Mouse (Mus musculus): Measurements from ENCODE around the gene Sycp2. TPM values are rescaled to one million over a fixed set of nuclear protein-coding genes. Genes with fewer than 3 reads are reported as not detected.

Gene Sycp2
- polyA plus RNA-seq, 1 experiment from 2014 or later = 0.10 TPM

GRCm38 (mm10) chr2:178319766-178320165, 87.7 kb downstream of the Sycp2 start:
- DNase-seq (ENCODE audit: low spot score) (no peak), ATAC-seq (no peak)
- H3K4me2 ChIP-seq (replicated peaks; ENCODE audit: low read depth, low read length) = no peak overlapping the region
- H3K9me3 ChIP-seq (ENCODE audit: low read length) = no peaks in the 10 kb centered on the region
- H3K9ac ChIP-seq (replicated peaks; ENCODE audit: low read depth) = no peak overlapping the region
- no peaks in the 10 kb centered on the region for H3K27me3 ChIP-seq (replicated peaks; ENCODE audit: insufficient read depth, low read length)
- no peak overlapping the region for H3K27ac ChIP-seq (ENCODE audit: low read length)
- no peaks in the 10 kb centered on the region for H3K36me3 ChIP-seq (ENCODE audit: insufficient read depth, low read length)
- no peak for TF ChIP-seq EP300 (IDR thresholded peaks at IDR 0.05)
- no peak for TF ChIP-seq CTCF (IDR thresholded peaks at IDR 0.05)
- no peaks in the 10 kb centered on the region for H3K4me1 ChIP-seq (ENCODE audit: insufficient read depth, low read depth, low read length)
- WGBS = 69% methylated on average over 7 of the region's 7 CpGs
- H3K4me3 ChIP-seq (ENCODE audit: low read depth, low read length) = no peak overlapping the region

DNA sequence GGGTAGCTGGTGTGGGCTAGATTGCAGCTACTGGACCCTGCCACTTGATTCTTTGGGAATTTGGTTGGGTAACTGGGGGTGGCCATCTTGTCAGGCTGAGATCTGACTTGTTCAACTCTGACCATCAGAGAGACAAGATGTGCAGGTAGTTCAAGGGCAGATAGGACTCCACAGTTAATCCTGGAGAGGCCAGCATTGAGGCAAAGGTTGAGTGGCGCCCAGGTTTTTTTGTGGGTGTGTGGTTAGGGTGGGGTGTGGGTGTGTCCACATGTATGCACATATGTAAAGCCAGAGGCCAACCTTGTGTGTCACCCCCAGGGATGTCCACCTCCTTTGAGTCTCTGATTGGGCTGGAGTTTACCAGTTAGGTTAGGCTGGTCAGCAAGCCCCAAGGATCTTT, 91.2 kb downstream of the Sycp2 start:
- H3K4me3 ChIP-seq (ENCODE audit: low read depth, low read length) = no peak overlapping the region
- H3K27me3 ChIP-seq (replicated peaks; ENCODE audit: insufficient read depth, low read length) = no peaks in the 10 kb centered on the region
- ATAC-seq = no peak
- H3K27ac ChIP-seq (ENCODE audit: low read length) = no peak overlapping the region
- WGBS = 63% methylated on average over 1 of the region's 1 CpGs
- H3K9me3 ChIP-seq (ENCODE audit: low read length) = no peaks in the 10 kb centered on the region
- no peak overlapping the region for H3K4me2 ChIP-seq (replicated peaks; ENCODE audit: low read depth, low read length)
- H3K4me1 ChIP-seq (ENCODE audit: insufficient read depth, low read depth, low read length) = no peaks in the 10 kb centered on the region
- no peak for DNase-seq (ENCODE audit: low spot score)
- H3K9ac ChIP-seq (replicated peaks; ENCODE audit: low read depth) = no peak overlapping the region
- H3K36me3 ChIP-seq (ENCODE audit: insufficient read depth, low read length) = no peaks in the 10 kb centered on the region
- no peak for TF ChIP-seq CTCF (IDR thresholded peaks at IDR 0.05)
- TF ChIP-seq EP300 (IDR thresholded peaks at IDR 0.05) = no peak

DNA sequence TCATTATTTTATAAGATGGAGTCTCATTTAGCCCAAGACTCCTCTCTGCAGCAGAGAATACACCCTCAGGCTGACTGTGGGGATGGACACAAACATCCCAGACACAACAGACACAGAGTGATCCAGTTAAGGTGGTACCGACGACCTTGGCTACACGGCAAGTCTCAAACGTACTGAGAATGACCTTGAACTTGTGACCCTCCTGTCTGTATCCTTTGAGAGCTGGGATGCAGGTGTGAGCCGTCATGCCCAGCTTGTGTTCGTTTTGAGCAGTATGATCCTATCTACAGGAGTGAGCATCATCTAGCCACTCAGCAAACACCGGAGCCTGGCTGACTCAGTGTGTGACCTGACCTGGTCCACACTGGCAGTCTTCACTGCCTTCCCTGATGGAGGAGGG, 93.9 kb downstream of the Sycp2 start:
- H3K9me3 ChIP-seq (ENCODE audit: low read length) = no peaks in the 10 kb centered on the region
- no peaks in the 10 kb centered on the region for H3K4me1 ChIP-seq (ENCODE audit: insufficient read depth, low read depth, low read length)
- no peak overlapping the region for H3K4me2 ChIP-seq (replicated peaks; ENCODE audit: low read depth, low read length)
- no peak overlapping the region for H3K9ac ChIP-seq (replicated peaks; ENCODE audit: low read depth)
- no peak for ATAC-seq
- no peak overlapping the region for H3K4me3 ChIP-seq (ENCODE audit: low read depth, low read length)
- WGBS = 57% methylated on average over 7 of the region's 7 CpGs
- H3K27me3 ChIP-seq (replicated peaks; ENCODE audit: insufficient read depth, low read length) = no peaks in the 10 kb centered on the region
- H3K36me3 ChIP-seq (ENCODE audit: insufficient read depth, low read length) = no peaks in the 10 kb centered on the region
- DNase-seq (ENCODE audit: low spot score) = no peak
- TF ChIP-seq CTCF (IDR thresholded peaks at IDR 0.05) (no peak), EP300 (IDR thresholded peaks at IDR 0.05) (no peak)
- no peak overlapping the region for H3K27ac ChIP-seq (ENCODE audit: low read length)

DNA sequence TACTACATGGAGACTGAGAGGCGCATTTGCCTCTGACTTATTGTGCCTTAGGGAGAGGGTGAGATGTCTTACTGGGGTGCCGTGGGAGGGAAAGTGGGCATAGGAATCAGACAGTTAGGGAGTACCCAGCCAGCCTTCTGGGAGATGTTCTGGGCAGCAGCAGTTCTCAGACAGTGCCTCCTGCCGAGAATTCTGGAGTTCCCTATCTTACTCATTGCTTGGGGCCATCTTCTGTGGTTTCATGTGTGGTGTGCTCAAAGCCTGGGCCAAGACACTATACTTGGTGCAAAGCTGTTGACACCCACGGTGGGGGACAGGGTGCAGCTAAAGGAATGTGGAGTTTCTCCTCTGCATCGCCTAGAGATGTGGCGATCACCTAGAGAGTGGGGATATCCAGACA, 102.8 kb downstream of the Sycp2 start:
- WGBS = 74% methylated on average over 6 of the region's 6 CpGs
- Histone ChIP-seq H3K4me2 (replicated peaks; ENCODE audit: low read depth, low read length) (no peak overlapping the region), H3K4me3 (ENCODE audit: low read depth, low read length) (no peak overlapping the region)

DNA sequence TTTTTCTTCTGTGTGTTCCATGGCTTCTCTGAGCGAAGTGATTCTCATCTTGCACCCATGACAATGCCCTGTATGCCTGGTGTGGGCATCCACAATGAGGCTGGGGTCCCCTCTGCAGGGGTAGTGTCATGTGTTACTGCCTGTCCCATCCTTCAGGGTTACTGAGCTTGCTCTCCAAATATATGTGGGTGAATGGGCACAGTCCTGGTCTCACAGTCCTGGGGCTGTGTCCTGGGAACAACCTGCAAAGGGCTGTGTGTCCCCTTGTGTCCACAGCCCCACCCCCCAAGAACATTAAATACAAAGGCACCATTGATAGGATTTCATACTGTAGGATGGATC, 103.3 kb downstream of the Sycp2 start:
- no peak overlapping the region for H3K4me3 ChIP-seq (ENCODE audit: low read depth, low read length)
- H3K9ac ChIP-seq (replicated peaks; ENCODE audit: low read depth) = no peak overlapping the region
- DNase-seq (ENCODE audit: low spot score) = no peak
- WGBS = 53% methylated on average over 1 of the region's 1 CpGs
- TF ChIP-seq EP300 (IDR thresholded peaks at IDR 0.05) (no peak), CTCF (IDR thresholded peaks at IDR 0.05) (no peak)
- H3K27ac ChIP-seq (ENCODE audit: low read length) = no peak overlapping the region
- H3K27me3 ChIP-seq (replicated peaks; ENCODE audit: insufficient read depth, low read length) = no peaks in the 10 kb centered on the region
- H3K4me1 ChIP-seq (ENCODE audit: insufficient read depth, low read depth, low read length) = no peaks in the 10 kb centered on the region
- H3K9me3 ChIP-seq (ENCODE audit: low read length) = no peaks in the 10 kb centered on the region
- H3K36me3 ChIP-seq (ENCODE audit: insufficient read depth, low read length) = no peaks in the 10 kb centered on the region
- no peak overlapping the region for H3K4me2 ChIP-seq (replicated peaks; ENCODE audit: low read depth, low read length)
- ATAC-seq = no peak

More for the DNA sequence above, 102.8 kb downstream of the Sycp2 start:
- H3K36me3 ChIP-seq (ENCODE audit: insufficient read depth, low read length) = no peaks in the 10 kb centered on the region
- no peak for ATAC-seq
- TF ChIP-seq EP300 (IDR thresholded peaks at IDR 0.05) (no peak), CTCF (IDR thresholded peaks at IDR 0.05) (no peak)
- no peak overlapping the region for H3K9ac ChIP-seq (replicated peaks; ENCODE audit: low read depth)
- no peaks in the 10 kb centered on the region for H3K9me3 ChIP-seq (ENCODE audit: low read length)
- H3K27me3 ChIP-seq (replicated peaks; ENCODE audit: insufficient read depth, low read length) = no peaks in the 10 kb centered on the region
- H3K27ac ChIP-seq (ENCODE audit: low read length) = no peak overlapping the region
- H3K4me1 ChIP-seq (ENCODE audit: insufficient read depth, low read depth, low read length) = no peaks in the 10 kb centered on the region
- DNase-seq (ENCODE audit: low spot score) = no peak

DNA sequence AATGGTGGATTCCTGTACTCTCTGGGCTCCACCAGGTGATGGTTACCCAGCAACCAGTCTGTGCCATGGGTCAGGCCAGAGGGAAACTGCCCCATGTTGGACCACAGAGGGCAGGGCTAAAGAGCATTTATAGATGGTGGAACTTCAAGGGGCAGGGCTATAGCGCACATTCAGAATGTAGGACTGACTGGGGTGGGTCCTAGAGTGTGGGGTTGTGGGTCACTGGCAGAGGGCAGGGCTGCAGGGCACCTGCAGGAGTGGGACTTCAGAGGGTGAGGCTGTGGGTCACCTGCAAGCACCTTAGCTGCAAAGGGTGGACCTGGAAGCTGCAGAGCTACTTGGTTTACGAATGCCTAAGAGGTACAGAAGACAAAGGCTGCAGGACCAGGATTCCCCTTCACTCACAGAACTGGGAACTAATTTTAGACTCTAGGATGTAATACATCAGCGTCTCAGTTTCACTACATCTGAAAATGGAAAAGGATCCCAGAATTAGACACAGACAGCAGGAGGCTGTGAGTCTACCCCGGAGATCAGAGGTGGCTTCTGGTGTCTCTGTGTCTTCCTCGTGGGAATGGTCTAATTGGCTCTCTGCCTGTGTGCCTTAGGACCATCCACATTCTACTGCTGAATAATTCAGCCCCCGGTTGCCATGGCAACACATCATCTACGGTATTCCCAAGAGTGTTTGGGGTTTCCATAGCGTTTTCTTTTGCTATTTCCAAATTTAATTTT, 103.9 kb downstream of the Sycp2 start:
- ATAC-seq (no peak), DNase-seq (ENCODE audit: low spot score) (no peak)
- Histone ChIP-seq H3K4me2 (replicated peaks; ENCODE audit: low read depth, low read length) (no peak overlapping the region), H3K9me3 (ENCODE audit: low read length) (no peaks in the 10 kb centered on the region), H3K4me1 (ENCODE audit: insufficient read depth, low read depth, low read length) (no peaks in the 10 kb centered on the region), H3K27ac (ENCODE audit: low read length) (no peak overlapping the region), H3K27me3 (replicated peaks; ENCODE audit: insufficient read depth, low read length) (no peaks in the 10 kb centered on the region), H3K4me3 (ENCODE audit: low read depth, low read length) (no peak overlapping the region), H3K36me3 (ENCODE audit: insufficient read depth, low read length) (no peaks in the 10 kb centered on the region), H3K9ac (replicated peaks; ENCODE audit: low read depth) (no peak overlapping the region)
- TF ChIP-seq CTCF (IDR thresholded peaks at IDR 0.05) = no peak
- no peak for TF ChIP-seq EP300 (IDR thresholded peaks at IDR 0.05)
- WGBS = 66% methylated on average over 8 of the region's 8 CpGs

Other genes starting within 250 kb of the Sycp2 start
- 3.5 and 4.2 TPM in 2 replicates for gene Ppp1r3d, start 6.8 kb upstream of the Sycp2 start, polyA plus RNA-seq (2015; fragmentation: Nextera tagmentation; extraction: Ambion mirVana)
- 3.5 and 4.2 TPM in 2 replicates for gene Fam217b, start 6.8 kb upstream of the Sycp2 start, polyA plus RNA-seq (2015; fragmentation: Nextera tagmentation; extraction: Ambion mirVana)
- gene Cdh26, start 22.8 kb upstream of the Sycp2 start, polyA plus RNA-seq (2015; fragmentation: Nextera tagmentation; extraction: Ambion mirVana) = 0.13 and 0.19 TPM in 2 replicates